Mouse (Mus musculus) duodenum, adult 2 months (tissue): Measurements from ENCODE around the gene BC051019. TPM values are rescaled to one million over a fixed set of nuclear protein-coding genes. Genes with fewer than 3 reads are reported as not detected.

Source experiments
- polyA plus RNA-seq: library from polyadenylated mRNA; depleted of rRNA; stranded (reverse); fragments of >200 nt; gene quantifications from 2 replicates; pipeline ENCODE4 v1.2.3, GENCODE M21; 2012; ENCODE audit warnings: low replicate concordance; rRNA removed

Gene BC051019
- polyA plus RNA-seq: 0.09 and 0.18 TPM in 2 replicates

GRCm38 (mm10) chr7:109723697-109724096 is at the start of gene BC051019:
TSS of gene BC051019 (minus strand) at chr7:109723850.

GRCm38 (mm10) chr7:109752008-109752925 is 28.6 kb upstream of the BC051019 start, which contains the start of gene Tmem9b:
TSS of gene Tmem9b (minus strand) at chr7:109752875.

GRCm38 (mm10) chr7:109731626-109732025 is 8.0 kb upstream of the BC051019 start, which contains the start of gene Ascl3:
TSS of gene Ascl3 (minus strand) at chr7:109731726.

GRCm38 (mm10) chr7:109703190-109704015 is 20.2 kb downstream of the BC051019 start, which contains the start of the genes St5 and Akip1:
TSS of gene St5 (minus strand) at chr7:109703605.
TSS of gene Akip1 (plus strand) at chr7:109703690.

Other genes with a start within 250 kb of the BC051019 start
- gene Trim66, start 215.7 kb downstream of the BC051019 start, polyA plus RNA-seq: 0.02 and 0.05 TPM in 2 replicates
- gene Rpl27a, start 204.7 kb downstream of the BC051019 start, polyA plus RNA-seq: 239 and 252 TPM in 2 replicates
- gene St5, start 20.2 kb downstream of the BC051019 start, polyA plus RNA-seq: 21.0 and 22.6 TPM in 2 replicates
- gene Akip1, start 20.2 kb downstream of the BC051019 start, polyA plus RNA-seq: 1.8 and 3.2 TPM in 2 replicates
- not detected in 2 replicates for gene Ascl3, start 7.9 kb upstream of the BC051019 start, polyA plus RNA-seq
- gene Tmem9b, start 29.0 kb upstream of the BC051019 start, polyA plus RNA-seq: 22.1 and 52.1 TPM in 2 replicates
- gene Nrip3, start 58.2 kb upstream of the BC051019 start, polyA plus RNA-seq: 0.04 TPM in 1 of 2 replicates, not detected in the other
- gene Scube2, start 141.8 kb upstream of the BC051019 start, polyA plus RNA-seq: 0.82 and 0.84 TPM in 2 replicates
- 10.5 and 12.1 TPM in 2 replicates for gene Dennd5a, start 236.6 kb upstream of the BC051019 start, polyA plus RNA-seq